Mouse (Mus musculus): ENCODE results near the gene Proser3. TPM values are rescaled to one million over a fixed set of nuclear protein-coding genes. Genes with fewer than 3 reads are reported as not detected.
A peak's percentile ranks its signal among the peaks of the same experiment; 100 is the strongest.

Proser3 gene
- total and polyA plus RNA-seq, 2 experiments from 2014 or later: 3.3 to 15.2 TPM

DNA sequence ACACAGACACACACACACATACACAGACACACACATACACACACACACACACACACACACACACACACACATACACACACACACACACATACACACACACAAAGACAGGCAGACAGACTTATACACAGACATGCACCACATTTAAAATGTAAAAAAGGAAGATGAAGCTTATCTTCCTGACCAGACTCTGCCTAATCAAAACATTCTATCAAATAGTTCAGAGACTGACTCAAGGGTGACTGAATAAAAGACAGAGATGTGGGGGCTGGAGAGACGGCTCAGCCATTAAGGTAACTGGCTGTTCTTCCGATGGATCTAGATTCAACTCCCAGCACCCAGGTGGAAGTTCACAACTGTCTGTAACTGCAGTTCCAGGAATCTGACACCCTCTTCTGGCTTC, 7.8 kb downstream of the Proser3 start:
- no peaks in the 10 kb centered on the region for H3K9me3 ChIP-seq (ENCODE audit: low read length)
- WGBS: 89% methylated on average over 2 of the region's 2 CpGs
- H3K9ac ChIP-seq (replicated peaks; ENCODE audit: low read length, poor library complexity, severe bottlenecking): no peak overlapping the region
- no peak overlapping the region for H3K4me3 ChIP-seq (ENCODE audit: low read depth, low read length)
- DNase-seq (ENCODE audit: low spot score): no peak
- no peak for ATAC-seq (ENCODE audit: low FRiP score)
- H3K4me1 ChIP-seq (ENCODE audit: insufficient read depth, low read length): no peaks in the 10 kb centered on the region
- no peak overlapping the region for H3K27ac ChIP-seq (ENCODE audit: low read depth, low read length)
- no peak for TF ChIP-seq CTCF (IDR thresholded peaks at IDR 0.05)
- H3K36me3 ChIP-seq (ENCODE audit: insufficient read depth, low read length): peaks cover 14% of the 10 kb centered on the region
- H3K27me3 ChIP-seq (ENCODE audit: insufficient read depth, low read length): no peaks in the 10 kb centered on the region
- H3K4me2 ChIP-seq (ENCODE audit: low read depth, low read length, poor library complexity, severe bottlenecking): no peak overlapping the region

DNA sequence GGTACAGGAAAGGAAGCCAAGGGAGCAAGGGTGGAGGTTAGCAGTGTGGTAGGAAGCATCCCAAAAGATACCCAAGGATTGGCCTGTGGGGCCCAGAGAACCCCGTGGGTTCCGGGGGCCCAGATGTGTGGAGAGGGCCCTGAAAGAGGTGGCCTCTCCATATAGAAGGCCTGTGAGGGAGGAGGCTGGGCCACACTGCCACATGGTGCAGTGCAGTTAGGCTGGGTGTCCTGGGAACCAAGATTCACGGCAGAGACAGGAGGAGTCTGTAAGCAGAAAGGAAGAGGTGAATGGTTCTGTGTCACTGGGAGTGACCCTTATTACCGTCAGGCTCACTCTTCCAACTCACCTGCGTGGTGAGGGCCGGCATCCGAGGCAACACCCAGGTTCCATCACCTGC, 11.5 kb downstream of the Proser3 start:
- H3K9ac ChIP-seq (replicated peaks; ENCODE audit: low read length, poor library complexity, severe bottlenecking): 0 out of 2 replicates have a peak overlapping the region, but pooled peaks have one; percentile 13
- H3K4me1 ChIP-seq (ENCODE audit: insufficient read depth, low read length): no peaks in the 10 kb centered on the region
- no peak overlapping the region for H3K4me3 ChIP-seq (ENCODE audit: low read depth, low read length)
- peaks cover 12% of the 10 kb centered on the region; the same call in 1 of the 2 replicates for H3K36me3 ChIP-seq (ENCODE audit: insufficient read depth, low read length)
- H3K27ac ChIP-seq (ENCODE audit: low read depth, low read length): no peak overlapping the region
- H3K27me3 ChIP-seq (ENCODE audit: insufficient read depth, low read length): no peaks in the 10 kb centered on the region
- ATAC-seq (ENCODE audit: low FRiP score): no peak
- H3K9me3 ChIP-seq (ENCODE audit: low read length): no peaks in the 10 kb centered on the region
- no peak for TF ChIP-seq CTCF (IDR thresholded peaks at IDR 0.05)
- H3K4me2 ChIP-seq (ENCODE audit: low read depth, low read length, poor library complexity, severe bottlenecking): no peak overlapping the region
- 94% methylated on average over 7 of the region's 7 CpGs for WGBS
- DNase-seq (ENCODE audit: low spot score): no peak

DNA sequence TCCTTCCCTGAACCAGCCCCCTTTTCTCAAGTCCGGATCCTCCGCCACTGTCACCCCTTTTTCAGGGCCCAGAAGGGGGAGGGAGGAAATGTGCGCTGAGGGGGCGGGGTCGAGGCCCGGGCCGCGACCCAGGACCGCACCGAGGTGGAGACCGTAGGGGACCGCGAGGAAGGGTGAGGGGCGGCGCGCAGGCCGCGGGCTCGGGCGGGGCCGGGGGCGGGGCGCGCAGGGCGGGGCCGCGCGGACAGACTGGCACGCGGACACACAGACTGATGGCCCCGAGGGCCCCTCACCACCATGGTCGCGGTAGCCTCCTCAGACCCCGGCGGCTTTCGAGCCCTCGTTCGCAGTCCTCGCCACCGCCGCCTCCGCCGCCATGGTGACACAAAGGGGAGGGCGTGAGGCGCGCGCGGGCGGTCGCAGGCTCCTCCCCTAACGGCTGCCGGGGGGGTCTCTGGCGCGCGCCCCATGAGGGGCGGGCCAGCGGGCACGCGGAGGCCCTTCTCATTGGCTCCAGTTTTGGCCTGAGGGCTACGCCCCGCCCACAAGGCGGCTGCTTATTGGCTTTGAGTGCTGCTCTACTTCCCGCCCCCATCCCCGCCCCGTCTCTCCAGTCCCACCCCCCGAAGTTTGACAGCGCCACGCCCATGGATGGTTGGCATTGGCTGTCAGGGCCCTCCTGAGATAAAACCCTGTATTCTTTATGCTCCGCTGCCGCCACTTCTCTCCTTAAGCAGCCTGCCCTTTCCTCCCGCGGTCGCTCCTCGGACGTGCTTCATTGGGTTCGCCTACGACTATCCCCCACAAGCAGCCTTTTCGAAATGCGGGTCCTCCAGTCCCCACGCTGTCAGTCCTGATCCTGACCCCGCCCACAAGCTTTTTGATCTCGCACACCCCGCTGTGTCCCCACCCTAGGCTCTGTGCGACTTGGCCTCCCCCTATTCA, 17.2 kb downstream of the Proser3 start, which contains the start of gene Arhgap33:
Gene Arhgap33 (minus strand): TSS at position 428 of the 945 bp plus-strand sequence.
- peak within 1 kb of the TSS; percentile 89 for H3K27ac ChIP-seq (ENCODE audit: low read depth, low read length)
- peak within 1 kb of the TSS; percentile 81 for H3K4me3 ChIP-seq (ENCODE audit: low read depth, low read length)
- peaks cover 14% of the 10 kb centered on the region for H3K4me1 ChIP-seq (ENCODE audit: insufficient read depth, low read length)
- H3K36me3 ChIP-seq (ENCODE audit: insufficient read depth, low read length): peaks cover 25% of the 10 kb centered on the region
- DNase-seq (ENCODE audit: low spot score) (peak; percentile 100), ATAC-seq (ENCODE audit: low FRiP score) (peak; percentile 91)
- H3K4me2 ChIP-seq (ENCODE audit: low read depth, low read length, poor library complexity, severe bottlenecking): peak within 1 kb of the TSS; percentile 68
- no peaks in the 10 kb centered on the region for H3K9me3 ChIP-seq (ENCODE audit: low read length)
- H3K27me3 ChIP-seq (ENCODE audit: insufficient read depth, low read length): no peaks in the 10 kb centered on the region
- TF ChIP-seq CTCF (IDR thresholded peaks at IDR 0.05): no peak
- peak within 1 kb of the TSS; percentile 95 for H3K9ac ChIP-seq (replicated peaks; ENCODE audit: low read length, poor library complexity, severe bottlenecking)
- WGBS: 1% methylated on average over 38 of the region's 84 CpGs

DNA sequence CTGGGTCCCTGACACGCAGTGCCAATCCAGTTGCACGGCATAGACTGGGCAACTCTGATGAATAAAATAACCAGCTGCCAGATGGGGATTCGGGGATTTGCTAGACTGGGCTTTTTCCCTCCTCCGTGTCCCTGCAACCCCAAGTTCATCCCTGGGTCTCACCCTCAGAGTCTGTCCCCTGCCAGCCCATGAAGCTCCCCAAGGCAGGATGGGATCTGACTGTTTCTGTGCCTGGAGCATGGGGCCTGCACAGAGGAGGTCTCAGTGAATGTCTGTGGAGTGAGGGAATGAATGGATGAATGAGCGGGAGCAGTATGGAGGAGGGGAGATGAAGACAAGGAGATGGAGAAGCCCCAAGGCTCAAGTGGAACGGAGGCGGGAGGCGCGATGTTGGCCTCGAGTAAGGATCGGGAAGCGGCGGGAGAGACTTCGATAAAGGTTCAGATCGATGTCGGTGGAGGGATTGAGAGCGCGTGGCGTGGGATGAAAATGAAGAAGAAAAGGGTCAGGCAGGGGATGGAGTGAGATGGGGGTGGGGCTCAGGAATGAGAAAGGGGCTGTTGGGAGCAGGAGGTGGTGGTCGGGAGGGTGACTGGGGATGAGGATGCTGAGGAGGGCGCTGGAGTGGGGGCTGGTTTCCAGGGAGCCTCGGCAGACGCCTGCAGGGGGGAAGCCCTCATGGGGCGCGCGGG, 18.0 kb downstream of the Proser3 start:
- DNase-seq (ENCODE audit: low spot score) (peak; percentile 51), ATAC-seq (ENCODE audit: low FRiP score) (peak; percentile 38)
- H3K4me1 ChIP-seq (ENCODE audit: insufficient read depth, low read length): peaks cover 14% of the 10 kb centered on the region
- WGBS: under 1% methylated on average over 24 of the region's 26 CpGs
- peak overlapping the region; percentile 95 for H3K9ac ChIP-seq (replicated peaks; ENCODE audit: low read length, poor library complexity, severe bottlenecking)
- peak overlapping the region; percentile 68 for H3K4me2 ChIP-seq (ENCODE audit: low read depth, low read length, poor library complexity, severe bottlenecking)
- no peak for TF ChIP-seq CTCF (IDR thresholded peaks at IDR 0.05)
- peaks cover 29% of the 10 kb centered on the region for H3K36me3 ChIP-seq (ENCODE audit: insufficient read depth, low read length)
- no peaks in the 10 kb centered on the region for H3K9me3 ChIP-seq (ENCODE audit: low read length)
- H3K4me3 ChIP-seq (ENCODE audit: low read depth, low read length): peak overlapping the region; percentile 81
- peak overlapping the region; percentile 89 for H3K27ac ChIP-seq (ENCODE audit: low read depth, low read length)
- H3K27me3 ChIP-seq (ENCODE audit: insufficient read depth, low read length): no peaks in the 10 kb centered on the region

DNA sequence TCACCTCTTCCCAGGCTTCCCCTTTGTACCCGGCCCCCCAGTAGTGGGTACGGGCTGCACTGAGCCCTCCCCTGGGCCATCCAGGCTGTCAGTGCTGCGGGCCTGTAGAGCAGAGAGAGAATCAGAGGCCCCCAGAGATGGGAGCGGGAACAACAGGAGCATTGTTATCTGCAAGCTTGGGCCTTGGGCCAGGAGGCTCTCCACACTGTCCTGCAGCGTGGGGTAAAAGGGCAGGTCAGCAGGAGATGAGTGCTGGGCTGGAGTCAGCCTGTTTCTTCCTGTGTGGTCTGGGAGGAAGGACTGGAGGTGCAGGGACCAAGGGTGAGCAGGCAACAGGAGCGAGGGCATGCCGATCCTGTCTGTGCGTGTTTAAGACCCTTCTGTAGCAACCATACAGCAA, 19.2 kb downstream of the Proser3 start:
- WGBS: 5% methylated on average over 8 of the region's 8 CpGs
- peak overlapping the region; percentile 81; the same call in 1 of the 2 replicates for H3K4me3 ChIP-seq (ENCODE audit: low read depth, low read length)
- peaks cover 41% of the 10 kb centered on the region for H3K36me3 ChIP-seq (ENCODE audit: insufficient read depth, low read length)
- no peaks in the 10 kb centered on the region for H3K9me3 ChIP-seq (ENCODE audit: low read length)
- H3K27ac ChIP-seq (ENCODE audit: low read depth, low read length): no peak overlapping the region
- ATAC-seq (ENCODE audit: low FRiP score): no peak
- TF ChIP-seq CTCF (IDR thresholded peaks at IDR 0.05): no peak
- H3K27me3 ChIP-seq (ENCODE audit: insufficient read depth, low read length): no peaks in the 10 kb centered on the region
- peak overlapping the region; percentile 44; the same call in 1 of the 2 replicates for H3K9ac ChIP-seq (replicated peaks; ENCODE audit: low read length, poor library complexity, severe bottlenecking)
- peak overlapping the region; percentile 68 for H3K4me2 ChIP-seq (ENCODE audit: low read depth, low read length, poor library complexity, severe bottlenecking)
- DNase-seq (ENCODE audit: low spot score): peak; percentile 74
- H3K4me1 ChIP-seq (ENCODE audit: insufficient read depth, low read length): peaks cover 14% of the 10 kb centered on the region

Measured in midbrain, postnatal 0 days (tissue).